Mouse (Mus musculus) left cerebral cortex, postnatal 25 days (tissue): ENCODE measurements around the gene Themis3. TPM values are rescaled to one million over a fixed set of nuclear protein-coding genes. Genes with fewer than 3 reads are reported as not detected.

Source experiments
- total RNA-seq, 2 experiments: library from RNA; stranded (reverse); gene quantifications; 2 replicates each; pipeline ENCODE4 v1.2.3; 2021

Themis3 gene
- total RNA-seq, 2 experiments from 2014 or later = 0.14 to 0.25 TPM

Other genes starting within 250 kb of the Themis3 start
- 10 to 100 TPM; 89.4 to 96.4 TPM for gene Mtcl1, start 144.9 kb downstream of the Themis3 start, total RNA-seq
- 100 to 1,000 TPM; 118 to 120 TPM for gene Rab12, start 74.9 kb downstream of the Themis3 start, total RNA-seq